Mouse (Mus musculus): ENCODE data around the gene March8. TPM values are rescaled to one million over a fixed set of nuclear protein-coding genes. Genes with fewer than 3 reads are reported as not detected.

The March8 gene
- polyA plus RNA-seq (2015; fragmentation: Nextera tagmentation; extraction: Ambion mirVana) = 24.0 and 26.4 TPM in 2 replicates

- Histone ChIP-seq H3K9ac (ENCODE audit: low read length) (peak within 1 kb of the TSS; percentile 89), H3K4me3 (ENCODE audit: low read depth, low read length) (peak within 1 kb of the TSS; percentile 90), H3K4me2 (replicated peaks; ENCODE audit: low read depth) (peak within 1 kb of the TSS; percentile 76), H3K9me3 (ENCODE audit: control insufficient read depth, low read length) (no peaks in the 10 kb centered on the region), H3K27ac (replicated peaks) (peak within 1 kb of the TSS; percentile 86), H3K36me3 (ENCODE audit: control insufficient read depth, insufficient read depth, low read length) (no peaks in the 10 kb centered on the region), H3K4me1 (replicated peaks; ENCODE audit: control insufficient read depth, insufficient read depth) (no peaks in the 10 kb centered on the region), H3K27me3 (ENCODE audit: control insufficient read depth, insufficient read depth, low read length) (no peaks in the 10 kb centered on the region)
- ATAC-seq (ENCODE audit: low FRiP score, low TSS enrichment) (peak; percentile 99), DNase-seq (ENCODE audit: low spot score) (peak; percentile 96)
- WGBS = under 1% methylated on average over 65 of the region's 75 CpGs
- no peak for TF ChIP-seq CTCF (IDR thresholded peaks at IDR 0.05; ENCODE audit: low read depth)
- no peak for TF ChIP-seq EP300 (optimal IDR thresholded peaks at IDR 0.05)
These were observed at the start of gene March8 for GRCm38 (mm10) chr6:116337835-116338501. TSS of gene March8 (plus strand) at chr6:116338024.

- Histone ChIP-seq H3K9ac (ENCODE audit: low read length) (no peak overlapping the region), H3K27ac (replicated peaks) (no peak overlapping the region), H3K27me3 (ENCODE audit: control insufficient read depth, insufficient read depth, low read length) (no peaks in the 10 kb centered on the region), H3K4me3 (ENCODE audit: low read depth, low read length) (no peak overlapping the region), H3K4me2 (replicated peaks; ENCODE audit: low read depth) (no peak overlapping the region), H3K36me3 (ENCODE audit: control insufficient read depth, insufficient read depth, low read length) (no peaks in the 10 kb centered on the region), H3K4me1 (replicated peaks; ENCODE audit: control insufficient read depth, insufficient read depth) (no peaks in the 10 kb centered on the region), H3K9me3 (ENCODE audit: control insufficient read depth, low read length) (no peaks in the 10 kb centered on the region)
- DNase-seq (ENCODE audit: low spot score) (no peak), ATAC-seq (ENCODE audit: low FRiP score, low TSS enrichment) (no peak)
- WGBS = 88% methylated on average over 2 of the region's 2 CpGs
- TF ChIP-seq CTCF (IDR thresholded peaks at IDR 0.05; ENCODE audit: low read depth) = no peak
- TF ChIP-seq EP300 (optimal IDR thresholded peaks at IDR 0.05) = no peak
These were observed 26.4 kb upstream of the March8 start for GRCm38 (mm10) chr6:116311411-116311810.

- no peak for ATAC-seq (ENCODE audit: low FRiP score, low TSS enrichment)
- TF ChIP-seq EP300 (optimal IDR thresholded peaks at IDR 0.05) (no peak), CTCF (IDR thresholded peaks at IDR 0.05; ENCODE audit: low read depth) (no peak)
- H3K27me3 ChIP-seq (ENCODE audit: control insufficient read depth, insufficient read depth, low read length) = no peaks in the 10 kb centered on the region
- no peak overlapping the region for H3K27ac ChIP-seq (replicated peaks)
- H3K4me2 ChIP-seq (replicated peaks; ENCODE audit: low read depth) = no peak overlapping the region
- H3K36me3 ChIP-seq (ENCODE audit: control insufficient read depth, insufficient read depth, low read length) = no peaks in the 10 kb centered on the region
- H3K4me3 ChIP-seq (ENCODE audit: low read depth, low read length) = no peak overlapping the region
- no peaks in the 10 kb centered on the region for H3K4me1 ChIP-seq (replicated peaks; ENCODE audit: control insufficient read depth, insufficient read depth)
- WGBS = 72% methylated on average over 3 of the region's 3 CpGs
- no peak overlapping the region for H3K9ac ChIP-seq (ENCODE audit: low read length)
- DNase-seq (ENCODE audit: low spot score) = no peak
- no peaks in the 10 kb centered on the region for H3K9me3 ChIP-seq (ENCODE audit: control insufficient read depth, low read length)
These were observed 18.6 kb upstream of the March8 start for GRCm38 (mm10) chr6:116319259-116319658.

- WGBS = 62% methylated on average over 3 of the region's 3 CpGs
- no peak for TF ChIP-seq EP300 (optimal IDR thresholded peaks at IDR 0.05)
- TF ChIP-seq CTCF (IDR thresholded peaks at IDR 0.05; ENCODE audit: low read depth) = no peak
- no peak for ATAC-seq (ENCODE audit: low FRiP score, low TSS enrichment)
- Histone ChIP-seq H3K27ac (replicated peaks) (no peak overlapping the region), H3K27me3 (ENCODE audit: control insufficient read depth, insufficient read depth, low read length) (no peaks in the 10 kb centered on the region), H3K4me1 (replicated peaks; ENCODE audit: control insufficient read depth, insufficient read depth) (no peaks in the 10 kb centered on the region), H3K9ac (ENCODE audit: low read length) (no peak overlapping the region), H3K9me3 (ENCODE audit: control insufficient read depth, low read length) (no peaks in the 10 kb centered on the region), H3K36me3 (ENCODE audit: control insufficient read depth, insufficient read depth, low read length) (no peaks in the 10 kb centered on the region), H3K4me3 (ENCODE audit: low read depth, low read length) (no peak overlapping the region), H3K4me2 (replicated peaks; ENCODE audit: low read depth) (no peak overlapping the region)
- peak; percentile 37 for DNase-seq (ENCODE audit: low spot score)
These were observed 11.2 kb upstream of the March8 start for GRCm38 (mm10) chr6:116326641-116327040.

GRCm38 (mm10) chr6:116331396-116331795, 6.4 kb upstream of the March8 start:
- Histone ChIP-seq H3K36me3 (ENCODE audit: control insufficient read depth, insufficient read depth, low read length) (no peaks in the 10 kb centered on the region), H3K9me3 (ENCODE audit: control insufficient read depth, low read length) (no peaks in the 10 kb centered on the region), H3K27me3 (ENCODE audit: control insufficient read depth, insufficient read depth, low read length) (no peaks in the 10 kb centered on the region), H3K27ac (replicated peaks) (no peak overlapping the region), H3K4me1 (replicated peaks; ENCODE audit: control insufficient read depth, insufficient read depth) (no peaks in the 10 kb centered on the region), H3K9ac (ENCODE audit: low read length) (no peak overlapping the region), H3K4me3 (ENCODE audit: low read depth, low read length) (no peak overlapping the region), H3K4me2 (replicated peaks; ENCODE audit: low read depth) (no peak overlapping the region)
- ATAC-seq (ENCODE audit: low FRiP score, low TSS enrichment) (no peak), DNase-seq (ENCODE audit: low spot score) (no peak)
- 67% methylated on average over 2 of the region's 2 CpGs for WGBS
- TF ChIP-seq CTCF (IDR thresholded peaks at IDR 0.05; ENCODE audit: low read depth) (no peak), EP300 (optimal IDR thresholded peaks at IDR 0.05) (no peak)

- Histone ChIP-seq H3K36me3 (ENCODE audit: control insufficient read depth, insufficient read depth, low read length) (no peaks in the 10 kb centered on the region), H3K27me3 (ENCODE audit: control insufficient read depth, insufficient read depth, low read length) (no peaks in the 10 kb centered on the region), H3K4me1 (replicated peaks; ENCODE audit: control insufficient read depth, insufficient read depth) (no peaks in the 10 kb centered on the region), H3K27ac (replicated peaks) (no peak overlapping the region), H3K9ac (ENCODE audit: low read length) (peak overlapping the region; percentile 89), H3K4me2 (replicated peaks; ENCODE audit: low read depth) (peak overlapping the region; percentile 76), H3K9me3 (ENCODE audit: control insufficient read depth, low read length) (no peaks in the 10 kb centered on the region), H3K4me3 (ENCODE audit: low read depth, low read length) (peak overlapping the region; percentile 90)
- ATAC-seq (ENCODE audit: low FRiP score, low TSS enrichment) (no peak), DNase-seq (ENCODE audit: low spot score) (no peak)
- TF ChIP-seq CTCF (IDR thresholded peaks at IDR 0.05; ENCODE audit: low read depth) (no peak), EP300 (optimal IDR thresholded peaks at IDR 0.05) (no peak)
- under 1% methylated on average over 7 of the region's 7 CpGs for WGBS
These were observed 374 bp upstream of the March8 start for GRCm38 (mm10) chr6:116337466-116337834.

Data from stomach, postnatal 0 days (tissue).